Mouse (Mus musculus) kidney, postnatal 0 days (tissue): ENCODE data around the gene Ier2. TPM values are rescaled to one million over a fixed set of nuclear protein-coding genes. Genes with fewer than 3 reads are reported as not detected.
A peak's percentile ranks its signal among the peaks of the same experiment; 100 is the strongest.

Source experiments
- ATAC-seq: fragments of 200-750 bp; cut with Nextera tagmentation; replicated peaks from 2 replicates; pipeline ENCODE4 v1.8.0; 2017; ENCODE audit warnings: low read depth, moderate number of reproducible peaks, moderate TSS enrichment, moderate library complexity; ENCODE audit not compliant: low FRiP score
- DNase-seq: peaks from one replicate; pipeline ENCODE4 v3.0.0-alpha.2; 2016; ENCODE audit warnings: low spot score
- H3K27ac ChIP-seq: fragments of 300-500 bp; sonication (generic); 2 replicates; pipeline ENCODE4 v1.5.1; 2014; ENCODE audit warnings: mild to moderate bottlenecking
- H3K27me3 ChIP-seq: fragments of 300-500 bp; sonication (generic); 2 replicates; pipeline ENCODE4 v1.6.1; 2014; ENCODE audit warnings: low read length, mixed read lengths; ENCODE audit not compliant: insufficient read depth
- H3K36me3 ChIP-seq: fragments of 300-500 bp; sonication (generic); 2 replicates; pipeline ENCODE4 v1.6.1; 2014; ENCODE audit warnings: low read length, mixed read lengths; ENCODE audit not compliant: insufficient read depth
- H3K4me1 ChIP-seq: fragments of 300-500 bp; sonication (generic); replicated peaks from 2 replicates; pipeline ENCODE4 v1.6.1; 2014; ENCODE audit warnings: antibody characterized with exemption, low read length, mixed read lengths; ENCODE audit not compliant: insufficient read depth
- H3K4me2 ChIP-seq: fragments of 300-500 bp; sonication (generic); 2 replicates; pipeline ENCODE4 v1.6.1; 2014; ENCODE audit warnings: mild to moderate bottlenecking, low read length, moderate library complexity, mixed read lengths
- H3K4me3 ChIP-seq: fragments of 300-500 bp; sonication (generic); replicated peaks from 2 replicates; pipeline ENCODE4 v1.5.1; 2014; ENCODE audit warnings: low read depth, low read length
- H3K9ac ChIP-seq: fragments of 300-500 bp; sonication (generic); 2 replicates; pipeline ENCODE4 v1.6.1; 2014; ENCODE audit warnings: low read depth, low read length
- H3K9me3 ChIP-seq: fragments of 300-500 bp; sonication (generic); replicated peaks from 2 replicates; pipeline ENCODE4 v1.6.1; 2016; ENCODE audit warnings: low read length, inconsistent platforms, mixed read lengths
- CTCF ChIP-seq: IDR thresholded peaks from 2 replicates; pipeline ENCODE4 v1.5.1; 2016; ENCODE audit warnings: antibody characterized with exemption, low read depth, mild to moderate bottlenecking, moderate library complexity
- WGBS: fragments of 180-500 bp; shearing (Covaris S2); extraction: QIAGEN DNeasy Blood & Tissue Kit; methylation state at CpG from one replicate; pipeline ENCODE4 v1.1.7; 2014; 5-methylcytosine and 5-hydroxymethylcytosine counted together
- polyA plus RNA-seq: library from polyadenylated mRNA; unstranded; fragments of >200 nt; fragmentation: Nextera tagmentation; extraction: Ambion mirVana; gene quantifications from 2 replicates; pipeline ENCODE4 v1.2.1, GENCODE M21; 2015

Gene Ier2
- polyA plus RNA-seq, 1 experiment from 2014 or later, result 83.8 TPM

GRCm38 (mm10) chr8:84707267-84707883 lies 44.7 kb upstream of the Ier2 start:
- Histone ChIP-seq H3K4me2 (peak overlapping the region; percentile 45), H3K27me3 (peaks cover 34% of the 10 kb centered on the region; the same call in 1 of the 2 replicates), H3K4me3 (peak overlapping the region; percentile 14), H3K4me1 (peaks cover 49% of the 10 kb centered on the region), H3K36me3 (no peaks in the 10 kb centered on the region), H3K27ac (peak overlapping the region; percentile 44), H3K9ac (peak overlapping the region; percentile 35), H3K9me3 (no peaks in the 10 kb centered on the region)
- no peak for TF ChIP-seq CTCF
- ATAC-seq, result 0 out of 2 replicates have a peak, but pooled peaks have one; percentile 6
- DNase-seq, result no peak
- 18% methylated on average over 22 of the region's 22 CpGs for WGBS

DNA sequence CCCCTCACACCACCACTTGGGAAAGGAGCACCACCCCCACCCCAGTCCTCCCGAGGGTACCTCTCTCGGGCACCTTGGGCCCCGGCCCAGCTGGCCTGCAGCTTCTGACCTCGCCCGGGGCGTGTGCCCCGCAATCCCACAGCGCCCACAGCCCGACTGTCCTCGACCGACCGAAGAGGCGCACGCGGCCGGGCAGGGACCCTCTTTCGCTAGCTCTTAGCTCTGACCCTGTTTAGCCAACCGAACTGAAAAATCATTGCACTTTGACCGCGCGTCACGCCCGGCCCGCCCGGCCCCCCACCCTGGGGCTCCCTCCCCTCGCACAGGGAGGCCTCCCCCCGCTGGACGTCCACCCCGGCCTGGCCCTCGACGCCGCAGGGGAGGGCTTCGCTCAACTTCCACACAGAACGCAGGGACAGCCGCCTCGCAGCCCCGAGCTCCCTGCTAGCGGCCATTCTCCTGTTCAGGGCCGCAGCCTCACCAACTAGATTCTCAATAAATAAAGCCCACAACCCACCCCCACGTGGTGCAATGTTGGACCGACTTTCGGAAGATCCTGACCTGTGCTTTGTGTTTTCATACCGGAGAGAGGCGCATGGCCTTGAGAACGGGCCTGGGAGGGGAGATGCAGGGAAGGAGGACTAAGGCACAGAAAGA lies 44.1 kb upstream of the Ier2 start:
- peak overlapping the region; percentile 35 for H3K9ac ChIP-seq

GRCm38 (mm10) chr8:84705960-84706359 lies 43.3 kb upstream of the Ier2 start:
- peaks cover 37% of the 10 kb centered on the region for H3K4me1 ChIP-seq
- H3K4me2 ChIP-seq, result peak overlapping the region; percentile 48
- 17% methylated on average over 12 of the region's 12 CpGs for WGBS
- ATAC-seq (no peak), DNase-seq (no peak)
- no peak for TF ChIP-seq CTCF
- H3K36me3 ChIP-seq, result no peaks in the 10 kb centered on the region
- H3K4me3 ChIP-seq, result 0 out of 2 replicates have a peak overlapping the region, but pooled peaks have one; percentile 21
- H3K9ac ChIP-seq, result no peak overlapping the region
- no peak overlapping the region for H3K27ac ChIP-seq
- H3K9me3 ChIP-seq, result no peaks in the 10 kb centered on the region
- peaks cover 41% of the 10 kb centered on the region; the same call in 1 of the 2 replicates for H3K27me3 ChIP-seq

More for the DNA sequence above, 44.1 kb upstream of the Ier2 start:
- no peak for DNase-seq
- H3K9me3 ChIP-seq, result no peaks in the 10 kb centered on the region
- ATAC-seq, result no peak
- H3K4me3 ChIP-seq, result peak overlapping the region; percentile 14
- H3K4me1 ChIP-seq, result peaks cover 43% of the 10 kb centered on the region
- 22% methylated on average over 45 of the region's 45 CpGs for WGBS
- H3K27ac ChIP-seq, result peak overlapping the region; percentile 44
- no peak for TF ChIP-seq CTCF
- H3K4me2 ChIP-seq, result peak overlapping the region; percentile 45
- no peaks in the 10 kb centered on the region for H3K36me3 ChIP-seq
- H3K27me3 ChIP-seq, result peaks cover 38% of the 10 kb centered on the region; the same call in 1 of the 2 replicates

- 9% methylated on average over 61 of the region's 61 CpGs for WGBS
- no peak for DNase-seq
- Histone ChIP-seq H3K4me3 (peak overlapping the region; percentile 21), H3K27ac (no peak overlapping the region), H3K4me2 (peak overlapping the region; percentile 48), H3K9me3 (no peaks in the 10 kb centered on the region), H3K9ac (0 out of 2 replicates have a peak overlapping the region, but pooled peaks have one; percentile 23), H3K27me3 (peaks cover 41% of the 10 kb centered on the region; the same call in 1 of the 2 replicates), H3K4me1 (peaks cover 37% of the 10 kb centered on the region), H3K36me3 (no peaks in the 10 kb centered on the region)
- no peak for ATAC-seq
- no peak for TF ChIP-seq CTCF
These were observed 42.5 kb upstream of the Ier2 start for GRCm38 (mm10) chr8:84704867-84705831.

GRCm38 (mm10) chr8:84704356-84704755 lies 41.7 kb upstream of the Ier2 start:
- TF ChIP-seq CTCF, result peak; percentile 82
- H3K4me2 ChIP-seq, result peak overlapping the region; percentile 48
- H3K4me3 ChIP-seq, result peak overlapping the region; percentile 21; the same call in 1 of the 2 replicates
- no peak for ATAC-seq
- WGBS, result 8% methylated on average over 16 of the region's 16 CpGs
- DNase-seq, result peak; percentile 80
- no peaks in the 10 kb centered on the region for H3K9me3 ChIP-seq
- H3K36me3 ChIP-seq, result no peaks in the 10 kb centered on the region
- H3K4me1 ChIP-seq, result peaks cover 37% of the 10 kb centered on the region
- no peak overlapping the region for H3K9ac ChIP-seq
- H3K27me3 ChIP-seq, result peaks cover 41% of the 10 kb centered on the region; the same call in 1 of the 2 replicates
- H3K27ac ChIP-seq, result no peak overlapping the region
